Mouse (Mus musculus): ENCODE measurements around the gene Hoxd1.

Gene Hoxd1

GRCm38 (mm10) chr2:74748436-74748995, 14.3 kb upstream of the Hoxd1 start:
- DNase-seq (ENCODE audit: low spot score) = no peak

DNA sequence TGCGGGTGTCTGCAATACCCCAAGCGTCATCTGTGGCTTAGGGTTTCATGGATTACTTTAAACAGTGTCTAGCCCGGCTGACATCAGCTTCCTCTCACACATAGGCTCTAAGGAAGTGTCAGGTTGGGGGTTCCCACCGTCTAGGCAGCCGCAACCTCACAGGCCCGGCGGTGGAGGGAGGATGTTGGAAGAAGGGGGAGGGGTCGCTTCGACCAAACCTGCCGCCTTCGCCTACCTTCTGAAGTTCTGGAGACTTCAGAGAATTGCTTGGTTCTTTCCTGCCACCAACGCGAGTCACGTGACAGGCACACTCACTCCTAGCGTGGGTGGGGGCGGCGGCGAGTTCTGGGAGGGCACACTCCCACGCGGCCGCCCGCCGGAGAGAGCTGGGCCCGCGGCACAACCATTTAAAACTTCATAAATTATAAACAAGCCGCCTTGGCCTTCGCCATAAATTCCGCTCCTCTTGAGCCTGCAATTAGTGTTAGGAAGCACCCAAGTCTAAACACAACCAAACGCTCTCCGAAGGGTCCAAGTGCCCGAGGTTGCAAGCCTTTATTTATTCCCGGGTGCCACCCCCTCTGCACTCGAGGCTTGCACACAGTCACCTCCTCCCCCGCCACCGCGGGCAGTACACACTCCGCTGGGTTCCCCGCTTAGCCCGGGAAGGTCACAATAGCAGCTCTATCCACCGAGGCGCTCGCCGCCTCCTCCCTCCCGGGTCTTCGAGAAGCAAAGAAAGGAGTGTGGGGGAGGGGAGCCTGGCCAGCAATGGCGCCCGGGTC, 13.3 kb upstream of the Hoxd1 start:
- DNase-seq (ENCODE audit: low spot score) = no peak

- DNase-seq (ENCODE audit: low spot score) = no peak
These were observed 12.0 kb upstream of the Hoxd1 start for GRCm38 (mm10) chr2:74750731-74751250.

- DNase-seq (ENCODE audit: low spot score) = no peak
These were observed 10.9 kb upstream of the Hoxd1 start for GRCm38 (mm10) chr2:74751861-74752260.

DNA sequence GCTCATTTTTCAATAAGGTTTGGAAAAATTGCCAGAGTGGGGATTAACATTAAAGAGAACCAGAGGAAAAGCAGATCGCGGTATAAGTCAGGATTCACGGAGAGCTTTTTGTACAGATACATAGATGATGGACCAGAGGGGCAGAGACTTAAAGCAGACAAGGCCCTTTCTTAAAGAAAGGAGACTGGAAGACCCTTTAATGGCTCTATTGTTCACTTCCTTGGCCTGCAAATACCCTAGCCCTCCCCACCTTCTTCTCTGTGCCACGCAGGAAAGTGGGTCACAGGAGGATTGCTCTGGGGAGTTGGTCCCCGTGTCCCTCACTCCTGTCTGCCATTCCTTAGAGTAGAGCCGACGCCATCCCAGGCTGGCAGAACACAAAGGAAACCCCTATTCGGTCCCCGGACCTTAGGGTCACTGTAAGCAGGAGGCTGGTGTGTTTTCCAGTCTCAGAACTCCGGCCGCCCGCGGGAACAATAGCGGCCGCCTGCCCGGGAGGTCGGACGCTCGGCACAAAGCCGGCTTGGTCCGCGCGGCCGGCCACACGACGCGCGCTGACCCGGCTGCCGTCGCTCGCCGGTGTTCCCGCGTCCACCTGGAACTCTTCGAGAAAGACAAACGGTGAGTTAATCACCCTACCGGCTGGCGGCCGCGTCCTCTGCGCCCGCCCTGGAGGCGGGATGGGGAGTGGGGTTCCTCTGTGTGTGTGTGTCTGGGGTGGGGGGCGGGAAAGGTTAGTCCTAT, 10.2 kb upstream of the Hoxd1 start:
- no peak for DNase-seq (ENCODE audit: low spot score)

- no peak for DNase-seq (ENCODE audit: low spot score)
These were observed 9.6 kb upstream of the Hoxd1 start for GRCm38 (mm10) chr2:74753175-74753523.

DNA sequence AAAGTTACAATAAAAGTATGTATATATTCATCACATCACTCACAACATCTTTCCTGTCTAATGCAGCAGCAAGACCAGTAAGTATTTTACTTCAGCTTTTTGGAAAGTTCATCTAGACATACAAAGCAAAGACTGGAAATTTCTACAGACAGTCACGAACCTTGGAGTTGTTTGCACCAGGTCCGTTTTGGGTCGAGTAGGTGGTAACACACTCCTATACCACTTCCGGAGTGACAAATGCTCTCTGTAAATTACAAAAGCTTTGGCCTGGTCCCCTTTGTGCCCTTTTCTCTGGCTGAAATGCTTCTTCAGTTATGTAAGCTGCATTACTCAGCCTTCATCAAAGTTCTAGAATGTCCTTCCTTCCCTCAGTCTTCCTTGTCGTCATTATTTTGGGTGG, 9.1 kb upstream of the Hoxd1 start:
- DNase-seq (ENCODE audit: low spot score) = peak; percentile 59

- no peak for DNase-seq (ENCODE audit: low spot score)
These were observed 2.6 kb upstream of the Hoxd1 start for GRCm38 (mm10) chr2:74760146-74760545.

- DNase-seq (ENCODE audit: low spot score) = no peak
These were observed 839 bp upstream of the Hoxd1 start for GRCm38 (mm10) chr2:74761941-74762340.

GRCm38 (mm10) chr2:74763245-74763735, 510 bp downstream of the Hoxd1 start:
- no peak for DNase-seq (ENCODE audit: low spot score)

GRCm38 (mm10) chr2:74763976-74764375, 1.2 kb downstream of the Hoxd1 start:
- DNase-seq (ENCODE audit: low spot score) = no peak

DNA sequence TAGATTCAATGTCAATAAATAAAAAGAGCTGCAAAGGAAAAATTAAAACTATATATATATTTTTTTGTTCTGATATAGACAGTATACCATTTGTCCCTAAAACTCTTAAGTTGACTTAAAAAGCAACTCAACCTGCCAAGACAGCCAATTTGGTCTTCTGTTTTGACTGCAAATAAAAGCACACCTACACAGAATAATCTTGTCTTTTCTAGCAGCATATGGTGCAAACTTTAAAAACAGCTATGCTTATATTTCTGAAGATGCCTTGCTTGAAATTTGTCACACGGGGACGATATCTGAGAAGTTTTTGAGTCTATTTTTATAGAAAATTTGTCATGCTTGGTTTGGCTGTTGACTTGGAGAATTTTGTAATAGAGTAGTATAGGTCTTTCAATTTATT, 11.6 kb downstream of the Hoxd1 start:
- DNase-seq (ENCODE audit: low spot score) = no peak

DNA sequence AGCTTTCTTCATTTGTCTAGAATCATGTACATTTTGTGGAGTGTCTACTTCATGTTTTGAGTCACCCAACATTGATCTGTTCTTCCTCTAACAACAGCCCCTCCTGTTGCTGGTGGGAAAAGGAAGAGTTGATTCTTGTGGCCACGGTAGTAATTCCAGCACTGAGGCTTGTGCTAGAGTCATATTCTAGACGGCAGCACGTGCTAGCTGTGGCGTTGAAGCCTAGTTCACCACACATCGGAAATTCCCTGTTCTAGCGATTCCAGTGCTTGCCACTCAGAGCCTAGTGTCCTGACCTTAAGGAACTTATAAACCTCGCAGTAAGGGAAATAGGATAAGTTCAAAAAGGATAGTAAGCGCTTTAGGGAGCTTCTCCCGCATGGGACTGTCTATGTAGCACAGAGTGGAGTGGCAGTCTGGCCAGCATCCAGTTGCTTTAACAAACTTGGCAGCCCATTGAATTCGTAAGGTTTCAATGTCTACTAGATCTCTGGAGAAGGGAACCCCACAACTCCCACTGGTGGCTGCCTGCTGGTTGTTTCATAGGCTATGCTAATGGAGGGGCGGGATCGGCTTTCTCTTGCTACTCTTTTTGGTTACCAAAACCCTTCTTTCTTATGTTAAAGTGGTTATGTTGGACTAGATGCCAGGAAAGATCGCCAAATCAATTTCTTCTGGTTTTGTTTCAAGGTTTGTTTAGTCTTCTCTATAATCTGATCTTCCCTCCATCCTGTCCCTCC, 14.9 kb downstream of the Hoxd1 start:
- DNase-seq (ENCODE audit: low spot score) = peak; percentile 63

- no peak for DNase-seq (ENCODE audit: low spot score)
These were observed 18.6 kb downstream of the Hoxd1 start for GRCm38 (mm10) chr2:74781386-74781785.

GRCm38 (mm10) chr2:74795531-74795930, 32.8 kb downstream of the Hoxd1 start:
- DNase-seq (ENCODE audit: low spot score) = peak; percentile 77

DNA sequence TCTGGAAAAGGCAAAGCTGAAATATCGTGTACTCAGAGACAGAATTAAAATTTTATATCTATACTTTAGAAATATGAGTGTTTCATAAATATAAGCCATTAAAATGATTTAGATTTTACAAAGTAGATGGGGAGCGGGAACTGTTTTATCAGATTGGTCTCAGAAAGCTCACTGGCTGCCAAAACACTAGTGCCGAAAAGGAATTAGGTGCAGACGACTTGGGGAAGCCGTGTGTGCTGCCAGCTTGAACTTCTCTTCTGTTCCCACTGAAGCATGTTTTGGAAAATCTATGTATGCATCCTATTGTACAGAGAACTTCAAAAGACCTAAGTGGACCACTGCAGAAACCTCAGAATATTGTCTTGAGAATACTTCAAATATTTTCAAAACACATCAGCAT, 45.7 kb downstream of the Hoxd1 start:
- DNase-seq (ENCODE audit: low spot score) = no peak

All from adipocyte (in vitro differentiated cells).